26 mouse cellular contexts compared by ENCODE assay signal in the genomic region with DNA sequence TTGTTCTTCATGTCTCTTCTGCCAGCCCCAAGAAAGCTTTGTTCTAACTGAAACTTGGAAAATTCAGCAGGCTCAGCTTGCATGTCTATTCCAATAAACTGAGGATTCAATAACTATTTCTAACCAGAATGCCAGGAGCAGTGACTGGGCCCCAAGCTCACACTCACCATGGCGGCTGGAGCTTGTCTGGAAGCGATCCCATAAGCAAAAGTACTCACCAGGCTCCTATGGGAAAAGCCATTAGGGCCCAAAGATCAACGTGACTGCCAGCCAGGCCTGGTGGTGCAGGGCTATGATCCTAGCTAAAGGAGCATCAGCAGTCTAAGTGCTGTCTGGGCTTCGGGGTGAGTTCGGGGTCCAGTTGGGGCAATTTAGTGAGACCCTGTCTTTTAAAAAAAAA.
"Had no signal": no experiment of that assay in that cellular context is flagged by ENCODE, and none has a peak within 500 bp of the region (broad histone marks: within the 10 kb centered on the region; RNA-seq: fewer than 3 reads in every experiment).

No protein-coding gene starts in this region.

- H3K27ac ChIP-seq: embryonic facial prominence, embryonic 10.5 days; embryonic facial prominence, embryonic 12.5 days; embryonic facial prominence, embryonic 13.5 days; embryonic facial prominence, embryonic 15.5 days; forebrain, embryonic 10.5 days; forebrain, embryonic 12.5 days; forebrain, embryonic 13.5 days; forebrain, embryonic 15.5 days; gastrocnemius, adult 2 months; heart, adult 2 months had no signal

- H3K9me3 ChIP-seq: embryonic facial prominence, embryonic 10.5 days; embryonic facial prominence, embryonic 12.5 days; embryonic facial prominence, embryonic 13.5 days; embryonic facial prominence, embryonic 15.5 days; forebrain, embryonic 10.5 days; forebrain, embryonic 12.5 days; forebrain, embryonic 13.5 days; forebrain, embryonic 15.5 days had no signal

- H3K4me1 ChIP-seq: embryonic facial prominence, embryonic 10.5 days; embryonic facial prominence, embryonic 12.5 days; embryonic facial prominence, embryonic 13.5 days; embryonic facial prominence, embryonic 15.5 days; forebrain, embryonic 10.5 days; forebrain, embryonic 12.5 days; forebrain, embryonic 13.5 days; forebrain, embryonic 15.5 days had no signal

- H3K27me3 ChIP-seq: embryonic facial prominence, embryonic 12.5 days; embryonic facial prominence, embryonic 13.5 days; embryonic facial prominence, embryonic 15.5 days; forebrain, embryonic 12.5 days; forebrain, embryonic 13.5 days; forebrain, embryonic 15.5 days had no signal

- H3K36me3 ChIP-seq: embryonic facial prominence, embryonic 10.5 days; embryonic facial prominence, embryonic 12.5 days; embryonic facial prominence, embryonic 13.5 days; embryonic facial prominence, embryonic 15.5 days; forebrain, embryonic 10.5 days; forebrain, embryonic 12.5 days; forebrain, embryonic 15.5 days had no signal

- ATAC-seq: forebrain, embryonic 13.5 days; forebrain, embryonic 14.5 days; forebrain, embryonic 15.5 days; forebrain, embryonic 16.5 days; forebrain, postnatal 0 days had no signal

- DNase-seq: cerebellum, adult 2 months; cerebellum, adult 8-10 months; cerebellum, adult 9-10 months; cerebellum, adult 9-11 months; cerebellum, postnatal 14 days; cerebellum, postnatal 36 days; embryo, embryonic 11 days; forebrain, postnatal 0 days; gastrocnemius, adult 2 months; gastrocnemius, postnatal 10 days; gastrocnemius, postnatal 14 days; gastrocnemius, postnatal 25 days; gastrocnemius, postnatal 36 days; heart, adult 18-20 months; heart, adult 2 months had no signal

- H3K4me3 ChIP-seq: embryonic facial prominence, embryonic 10.5 days; embryonic facial prominence, embryonic 12.5 days; embryonic facial prominence, embryonic 13.5 days; embryonic facial prominence, embryonic 15.5 days; erythroblast, embryonic 14.5 days; forebrain, embryonic 10.5 days; forebrain, embryonic 12.5 days; forebrain, embryonic 13.5 days; forebrain, embryonic 15.5 days; gastrocnemius, adult 2 months; heart, adult 2 months had no signal

- H3K9ac ChIP-seq: embryonic facial prominence, embryonic 12.5 days; embryonic facial prominence, embryonic 13.5 days; embryonic facial prominence, embryonic 15.5 days; forebrain, embryonic 12.5 days; forebrain, embryonic 13.5 days; forebrain, embryonic 15.5 days; forebrain, postnatal 0 days had no signal

- H3K4me2 ChIP-seq: embryonic facial prominence, embryonic 12.5 days; embryonic facial prominence, embryonic 13.5 days; embryonic facial prominence, embryonic 15.5 days; forebrain, embryonic 12.5 days; forebrain, embryonic 13.5 days; forebrain, embryonic 15.5 days had no signal
